Mouse (Mus musculus) lung, postnatal 4 days (tissue): ENCODE data around the gene Kcnq1.

ENCODE experiments used
- DNase-seq, 2 experiments: peaks; one replicate each; pipeline ENCODE4 v3.0.0; 2021

The Kcnq1 gene

DNA sequence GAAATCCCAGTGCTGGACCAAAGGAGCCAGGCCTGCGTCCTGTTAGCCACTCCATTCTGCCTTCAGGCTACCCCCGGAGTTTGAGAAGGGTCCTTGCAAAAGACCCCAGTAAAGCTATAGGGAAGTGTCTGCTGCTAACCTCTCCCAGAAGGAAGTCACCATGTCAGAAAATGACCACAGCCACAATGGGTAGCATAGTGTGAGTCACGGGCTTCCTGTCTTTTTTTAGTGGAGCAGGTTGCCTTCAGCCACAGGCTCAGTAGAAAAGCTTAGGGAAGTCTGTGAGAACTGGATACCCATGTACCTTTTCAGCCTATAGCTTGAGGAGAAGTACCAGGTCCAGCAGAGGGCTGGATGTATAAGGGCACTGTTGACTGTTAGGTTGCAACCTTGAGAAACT lies 267.1 kb downstream of the Kcnq1 start:
- DNase-seq, result no peak

DNA sequence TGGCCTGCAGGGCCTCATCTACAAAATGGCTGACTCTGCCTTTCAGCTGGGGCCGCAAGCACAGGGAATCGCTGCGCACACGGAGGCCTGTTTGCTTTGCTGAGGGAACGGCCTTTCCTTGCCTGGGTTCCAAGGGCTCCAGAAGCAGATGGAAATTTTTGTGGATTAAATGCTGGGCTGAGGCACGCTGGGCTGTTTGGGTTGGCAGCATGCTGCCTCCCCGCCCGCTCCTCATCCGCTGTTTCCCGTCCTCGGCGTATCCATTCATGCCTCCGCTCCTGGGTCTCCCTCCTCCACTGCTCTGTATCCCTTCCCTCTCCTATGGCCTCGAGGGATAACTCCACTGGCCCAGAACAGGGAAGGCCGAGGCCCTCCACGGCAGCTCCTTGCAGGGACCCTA lies 269.8 kb downstream of the Kcnq1 start:
- no peak for DNase-seq

DNA sequence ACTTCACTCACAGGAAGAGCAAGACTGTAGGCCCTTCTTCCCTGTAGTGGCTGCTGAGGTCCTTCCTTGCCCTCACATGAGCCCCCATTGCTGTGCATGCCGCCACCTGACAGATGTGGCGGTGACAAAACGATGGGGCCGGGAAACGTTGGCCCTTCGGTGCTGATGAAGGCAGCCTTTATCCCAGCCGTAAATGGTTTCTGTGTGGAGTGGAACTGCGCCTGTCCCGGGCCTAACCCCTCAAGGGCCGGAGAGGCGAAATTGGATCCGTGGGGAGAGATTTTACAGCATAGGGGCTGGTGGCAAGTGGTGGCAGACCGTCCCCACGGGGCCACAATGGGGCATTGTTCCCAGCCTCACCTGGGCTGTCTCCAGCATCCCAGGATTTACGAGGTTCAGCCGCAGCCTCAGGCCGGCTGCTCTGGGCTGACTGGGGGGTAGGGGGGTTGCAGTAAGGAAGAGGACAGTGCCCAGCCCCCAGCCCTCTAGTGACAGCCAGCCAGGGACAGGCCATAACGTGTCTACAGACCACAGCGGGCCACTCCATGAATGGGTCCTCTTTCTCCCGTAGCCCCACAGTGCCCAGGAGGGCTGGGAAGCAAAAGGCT lies 274.4 kb downstream of the Kcnq1 start:
- no peak for DNase-seq

DNA sequence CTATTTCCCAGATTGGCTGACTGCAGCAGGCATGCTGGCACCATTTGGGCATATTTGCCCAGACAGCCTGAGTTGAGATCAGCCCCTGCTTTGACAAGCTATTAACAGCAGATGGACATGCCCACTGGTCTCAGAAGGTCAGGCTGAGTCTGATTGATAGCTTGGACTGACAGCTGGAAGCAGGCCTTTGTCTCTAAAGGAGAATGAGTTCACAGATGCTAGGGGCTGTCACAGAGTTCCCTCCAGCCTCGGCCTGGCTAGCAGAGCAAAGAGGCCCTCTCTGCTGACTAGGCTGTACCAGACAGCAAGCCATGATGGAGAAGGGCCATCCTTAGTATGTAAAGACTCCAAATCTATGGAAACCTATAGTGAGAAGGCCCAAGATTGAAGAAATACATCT lies 280.5 kb downstream of the Kcnq1 start:
- DNase-seq, result no peak

DNA sequence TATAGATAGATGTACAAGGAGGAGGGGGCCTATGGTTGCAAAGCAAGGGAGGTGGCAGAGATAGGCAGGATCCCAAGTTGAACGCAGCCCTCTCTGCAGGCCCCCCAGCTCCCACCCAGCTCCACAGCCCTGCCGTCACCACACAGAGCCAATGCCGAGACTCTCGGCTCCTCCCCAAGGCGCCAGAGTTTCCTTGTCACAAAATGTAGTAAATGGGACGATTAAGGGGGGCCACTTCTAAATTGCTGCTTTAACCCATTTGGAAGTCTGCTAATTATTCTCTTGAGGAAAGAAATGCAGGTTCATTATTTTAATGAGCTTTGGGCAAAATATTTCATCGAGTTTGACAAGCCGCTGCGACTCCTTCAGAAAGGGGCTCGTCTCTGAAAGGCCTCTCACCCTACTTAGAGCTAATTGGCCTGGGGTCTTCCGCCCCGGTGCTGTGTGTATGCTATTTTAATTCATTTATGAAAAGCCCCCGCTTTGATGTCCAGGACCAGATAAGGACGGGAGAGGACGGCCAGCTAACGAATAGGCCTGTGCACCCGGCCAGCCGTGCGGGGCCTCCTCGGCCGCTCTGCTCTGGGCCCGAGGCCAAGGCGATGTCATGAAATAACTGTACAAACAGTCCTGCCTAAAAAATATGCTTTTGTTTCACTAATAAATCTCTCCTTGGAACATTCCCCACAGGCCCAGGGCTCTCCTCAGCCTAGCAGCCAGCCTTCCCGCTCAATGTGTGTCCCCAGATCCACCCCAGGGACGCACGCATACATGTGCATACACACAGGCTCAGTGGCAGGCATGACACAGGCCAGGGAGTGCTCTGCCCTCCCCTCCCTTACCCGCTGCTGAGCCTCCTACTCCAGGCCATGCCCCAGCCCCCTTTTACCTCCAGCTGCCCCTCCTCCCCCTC lies 282.9 kb downstream of the Kcnq1 start:
- peak; percentile 74 to 87 for DNase-seq

DNA sequence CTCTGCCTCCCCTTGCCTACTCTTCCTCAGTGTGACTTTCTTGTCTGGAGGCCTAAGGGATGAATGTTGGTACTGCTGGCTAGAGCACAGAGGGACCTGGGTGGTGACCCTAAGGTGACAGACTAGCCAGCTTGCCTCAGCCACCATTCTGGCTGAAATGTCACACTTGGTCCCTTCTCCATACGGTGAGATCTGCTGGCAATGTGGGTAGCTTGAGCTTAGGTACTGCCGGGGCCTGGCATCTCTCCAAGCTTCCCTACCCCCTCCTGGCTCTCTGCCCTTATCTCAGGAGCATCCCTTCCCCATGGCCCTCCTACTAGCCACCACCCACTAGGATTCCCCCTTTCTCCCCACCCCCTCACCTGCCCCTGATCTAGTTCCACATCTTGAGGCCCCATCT lies 283.7 kb downstream of the Kcnq1 start:
- DNase-seq, result no peak

DNA sequence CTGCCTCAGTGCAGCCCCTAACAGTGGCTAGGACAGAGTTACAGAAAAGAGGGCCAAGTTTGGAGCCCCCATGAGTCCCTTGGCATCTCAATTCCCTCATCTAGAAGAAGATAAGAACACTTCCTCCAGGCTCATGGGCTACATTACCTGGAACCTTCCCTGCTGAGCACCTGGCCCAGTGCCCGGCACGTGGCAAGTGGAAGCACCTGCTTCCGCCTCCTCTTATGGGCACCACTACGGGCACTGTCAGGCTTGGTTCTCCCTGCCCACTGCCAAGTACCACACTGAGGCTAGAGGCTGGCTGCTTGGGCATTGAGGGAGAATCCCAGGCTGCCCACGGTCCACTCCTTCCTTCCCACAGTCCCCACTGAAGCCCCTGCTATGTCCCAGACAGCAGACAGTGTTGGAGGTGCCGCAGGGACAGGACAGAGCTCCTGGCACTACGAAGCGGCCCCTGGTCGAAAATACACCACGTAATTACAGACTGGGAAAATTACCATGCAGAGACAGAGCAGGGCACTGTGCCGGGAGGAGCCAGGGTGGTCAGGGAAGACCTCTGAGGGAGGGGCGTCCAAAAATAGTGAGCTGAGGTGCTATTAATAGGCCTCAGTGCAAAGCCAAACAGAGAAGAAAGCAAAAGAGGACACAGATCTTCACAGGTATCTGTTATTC lies 284.3 kb downstream of the Kcnq1 start:
- DNase-seq, result peak; percentile 56 to 75

DNA sequence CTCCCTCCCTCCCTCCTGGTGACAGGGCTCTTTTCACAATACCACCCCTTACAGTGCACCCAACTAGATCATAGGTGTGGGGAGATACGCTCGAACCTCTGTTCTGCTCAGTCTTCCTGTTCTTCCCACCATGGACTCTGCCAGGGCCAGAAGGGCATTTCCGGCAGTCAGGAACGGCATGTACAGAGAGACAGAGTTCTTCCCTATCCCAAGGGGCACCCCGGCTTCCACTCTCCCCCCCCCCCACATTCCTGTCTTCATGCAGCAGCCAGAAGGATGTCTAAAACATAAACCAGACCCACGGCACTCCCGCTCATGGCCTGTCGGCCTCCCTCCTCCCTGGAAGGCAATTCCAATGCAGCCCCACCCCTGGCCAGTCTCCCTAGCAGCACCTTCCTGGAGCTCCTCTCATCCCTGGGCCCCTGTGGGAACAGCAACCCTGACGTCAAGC lies 289.0 kb downstream of the Kcnq1 start:
- peak; percentile 23 to 72 for DNase-seq

DNA sequence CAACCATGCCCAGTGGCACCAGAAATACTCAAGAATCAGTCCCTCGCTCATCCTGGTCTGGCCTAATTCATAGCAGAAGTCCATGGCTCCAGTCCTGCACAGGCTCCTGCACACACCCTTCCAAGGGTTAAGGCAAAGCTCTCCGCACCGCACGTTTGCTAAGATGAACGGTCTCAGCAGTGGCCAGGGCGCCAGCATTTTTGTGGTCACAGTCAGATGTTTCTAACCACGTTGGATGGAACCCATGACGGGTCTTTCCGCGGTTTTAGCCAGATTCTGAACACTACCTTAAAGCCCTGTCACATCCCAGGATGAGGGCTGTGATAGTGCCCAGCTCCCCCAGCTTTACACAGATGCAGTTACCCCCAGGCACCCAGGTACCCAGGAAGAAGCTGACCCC lies 293.6 kb downstream of the Kcnq1 start:
- DNase-seq, result no peak

DNA sequence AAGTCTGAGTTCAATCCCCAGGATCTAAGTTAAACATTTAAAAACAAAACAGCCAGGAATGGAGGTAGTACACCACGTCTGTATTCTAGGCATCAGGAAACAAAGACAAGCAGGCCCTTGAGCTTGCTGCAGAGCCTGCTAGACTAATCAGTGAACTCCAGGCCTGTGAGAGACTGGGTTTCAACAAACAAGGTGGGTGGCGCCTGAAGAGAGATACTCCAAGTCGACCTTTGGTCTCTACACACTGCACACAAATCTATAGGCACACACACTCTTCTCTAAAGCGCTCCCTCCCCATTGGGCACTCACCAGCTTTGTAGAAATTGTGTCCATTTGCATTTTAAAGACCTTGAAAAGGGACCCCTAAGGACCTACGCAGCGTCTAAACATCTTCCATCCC lies 294.4 kb downstream of the Kcnq1 start:
- no peak for DNase-seq

DNA sequence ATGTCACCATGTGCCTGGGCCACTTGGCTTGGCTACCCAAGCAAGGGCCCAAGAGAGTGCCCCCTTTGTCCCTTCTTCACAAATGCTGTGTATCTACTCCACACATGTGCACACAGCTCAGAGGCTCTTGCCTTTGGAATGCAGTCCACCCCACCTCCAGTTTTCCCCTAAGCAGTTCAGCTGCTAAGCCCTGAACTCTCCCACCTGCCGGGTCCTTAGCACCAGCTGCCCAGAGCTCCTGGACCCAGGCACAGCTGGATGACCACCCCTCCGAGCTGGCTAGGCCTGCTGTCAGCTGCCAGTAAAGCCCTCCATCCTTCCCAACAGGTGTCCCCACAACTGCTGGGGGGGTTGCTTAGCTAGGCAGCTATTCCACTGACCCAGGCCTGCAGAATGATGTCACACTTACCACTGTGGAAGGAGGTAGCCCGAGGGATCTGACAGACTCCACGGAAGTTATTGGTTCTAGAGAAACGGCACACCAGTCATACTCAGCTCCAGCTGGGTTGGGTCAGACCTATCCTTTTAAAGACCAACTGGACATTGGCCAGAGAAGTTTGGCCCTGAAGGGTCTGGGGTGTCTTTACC lies 295.4 kb downstream of the Kcnq1 start:
- DNase-seq, result no peak

DNA sequence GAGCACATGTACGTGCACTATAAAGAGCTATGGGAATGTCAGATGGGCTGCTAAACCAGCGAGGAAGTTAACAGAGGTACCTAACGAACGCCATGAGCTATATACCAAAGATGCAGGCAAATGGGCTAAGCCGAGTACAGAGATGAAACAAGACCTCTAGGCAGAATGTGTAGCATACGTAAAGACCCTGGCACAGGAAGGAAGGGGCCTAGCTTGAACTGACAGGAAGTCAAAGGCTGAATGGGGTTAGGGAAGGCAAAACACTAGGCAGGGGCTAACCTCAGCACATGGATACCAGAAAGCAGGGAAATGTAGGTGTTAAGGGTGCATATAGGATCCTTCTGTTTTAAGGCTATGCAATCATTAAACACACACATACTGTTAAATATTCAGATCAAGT lies 298.1 kb downstream of the Kcnq1 start:
- DNase-seq, result no peak

DNA sequence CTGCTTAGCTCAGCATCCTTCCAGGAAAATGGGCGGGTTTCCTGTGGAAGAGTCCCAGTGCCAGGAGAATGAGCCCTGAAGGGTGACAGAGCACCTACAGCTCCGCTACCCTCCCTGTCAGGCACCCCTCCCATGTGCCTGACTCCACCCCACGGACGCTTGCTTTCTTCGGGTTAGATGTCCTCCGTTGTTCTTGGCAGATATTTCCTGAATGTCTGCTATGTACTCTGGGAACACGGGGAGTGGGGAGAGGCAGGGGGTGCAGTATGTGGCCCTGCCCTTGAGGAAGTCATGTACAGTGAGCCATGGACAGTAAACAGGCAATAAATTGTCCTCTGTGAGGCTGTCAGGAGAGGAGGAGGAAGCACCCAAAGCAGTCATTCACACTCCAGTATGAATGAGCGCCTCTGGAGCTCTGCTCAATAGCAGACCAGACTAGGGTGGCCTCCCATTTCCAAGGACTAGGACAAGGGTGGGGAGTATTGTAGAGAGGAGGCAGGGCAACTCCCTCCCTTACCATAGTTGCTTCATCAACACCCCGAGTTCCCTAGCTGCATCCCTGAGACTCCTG lies 301.9 kb downstream of the Kcnq1 start:
- peak; percentile 21 to 50 for DNase-seq

DNA sequence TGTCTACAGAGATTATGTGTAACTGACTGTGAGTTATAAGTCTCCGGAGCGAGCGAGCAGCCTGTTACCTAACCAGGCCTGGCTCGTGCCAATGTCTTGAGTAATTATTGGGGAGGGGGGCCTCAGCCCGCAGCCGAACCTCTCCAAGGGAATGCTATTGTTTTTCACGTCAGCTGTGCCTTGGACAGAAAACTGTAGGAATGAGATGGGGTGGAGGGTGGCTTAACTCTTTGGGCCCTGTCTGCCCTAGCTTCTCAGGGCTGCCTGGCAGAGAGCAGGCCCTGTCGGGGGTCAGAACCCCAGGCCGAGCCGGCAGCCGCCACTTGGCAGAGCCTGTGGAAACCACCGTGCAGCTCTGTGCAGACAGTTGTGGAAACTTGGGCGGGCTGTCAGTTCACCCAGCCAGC lies 302.5 kb downstream of the Kcnq1 start:
- DNase-seq, result peak; percentile 55 to 84

DNA sequence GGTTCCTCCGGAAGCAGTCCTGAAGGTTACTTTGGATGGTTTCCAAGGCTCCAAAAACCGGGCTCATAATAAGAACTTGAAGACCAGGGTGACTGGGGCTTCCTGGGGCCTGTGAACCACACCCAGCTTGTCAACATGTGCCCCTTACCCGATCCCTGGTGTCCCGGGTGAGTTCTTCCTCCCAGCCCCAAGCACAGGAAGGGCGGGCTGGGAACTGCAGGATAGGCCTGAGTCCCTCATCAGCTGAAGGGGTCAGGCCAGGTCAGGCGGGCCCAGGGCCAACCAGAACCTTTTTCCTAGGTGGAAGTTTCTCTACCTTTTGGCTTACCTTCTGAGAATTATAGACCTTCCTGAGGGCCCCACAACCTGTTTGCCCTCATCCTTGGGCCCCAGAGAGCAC lies 306.4 kb downstream of the Kcnq1 start:
- DNase-seq, result peak in 1 of 2 experiments; percentile 24

DNA sequence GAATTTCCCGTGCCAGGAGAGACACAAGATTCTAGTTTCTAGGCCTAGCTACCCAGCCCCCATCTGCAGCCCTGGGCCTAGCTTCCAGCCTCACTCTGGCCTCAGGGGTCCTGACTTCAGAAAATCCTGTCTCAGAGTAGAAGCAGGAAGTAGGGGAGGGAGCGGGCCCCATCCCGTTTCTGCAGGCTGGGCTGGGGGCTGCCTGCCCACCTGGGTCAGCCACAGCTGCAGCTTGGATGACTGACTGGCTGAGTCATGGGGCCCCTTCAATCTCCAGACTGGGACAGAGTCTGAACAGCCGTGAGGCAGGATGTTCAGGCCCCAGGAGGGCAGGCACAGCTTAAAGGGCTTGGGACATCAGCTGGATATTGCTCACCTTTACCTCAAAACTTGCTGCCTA lies 308.9 kb downstream of the Kcnq1 start:
- peak in 1 of 2 experiments; percentile 19 for DNase-seq

DNA sequence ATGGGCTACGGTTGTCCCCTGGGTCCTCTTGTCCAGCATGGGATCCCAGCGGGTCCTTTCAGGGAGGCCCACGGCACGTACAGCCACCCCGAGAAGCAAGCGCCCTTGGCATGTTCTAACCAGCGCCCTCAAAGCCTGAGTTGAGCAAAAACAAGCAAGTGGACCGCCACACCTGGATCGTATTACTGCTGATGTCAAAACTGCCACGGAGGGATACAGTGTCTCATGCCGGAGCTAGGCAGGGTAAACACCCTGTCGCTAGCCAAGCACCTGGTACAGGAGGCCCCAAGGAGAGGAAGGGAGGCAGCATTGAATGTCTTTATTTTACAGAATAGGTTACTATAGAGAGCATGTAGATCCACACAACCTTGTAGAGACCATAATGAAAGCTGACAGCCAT lies 310.2 kb downstream of the Kcnq1 start:
- peak in 1 of 2 experiments; percentile 18 for DNase-seq

DNA sequence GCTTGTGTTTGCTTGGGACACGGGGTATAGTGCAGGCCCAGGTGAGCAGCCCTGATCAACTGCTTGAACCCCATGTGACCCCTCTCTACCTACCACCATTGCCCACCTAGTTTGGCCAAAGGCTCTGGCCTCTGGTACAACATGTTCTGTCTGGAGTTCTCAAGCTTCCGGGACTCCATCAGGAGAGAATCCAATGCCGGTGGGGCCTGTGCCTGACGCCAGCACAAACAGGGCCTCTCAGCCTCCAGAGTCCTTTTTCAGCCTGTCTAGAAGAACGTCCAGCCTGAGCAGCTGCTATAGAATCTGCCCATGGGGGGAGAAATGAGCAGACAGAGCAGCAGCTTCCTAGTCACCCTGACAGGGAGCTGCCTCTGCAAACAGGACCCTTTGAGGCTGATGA lies 311.7 kb downstream of the Kcnq1 start:
- no peak for DNase-seq

DNA sequence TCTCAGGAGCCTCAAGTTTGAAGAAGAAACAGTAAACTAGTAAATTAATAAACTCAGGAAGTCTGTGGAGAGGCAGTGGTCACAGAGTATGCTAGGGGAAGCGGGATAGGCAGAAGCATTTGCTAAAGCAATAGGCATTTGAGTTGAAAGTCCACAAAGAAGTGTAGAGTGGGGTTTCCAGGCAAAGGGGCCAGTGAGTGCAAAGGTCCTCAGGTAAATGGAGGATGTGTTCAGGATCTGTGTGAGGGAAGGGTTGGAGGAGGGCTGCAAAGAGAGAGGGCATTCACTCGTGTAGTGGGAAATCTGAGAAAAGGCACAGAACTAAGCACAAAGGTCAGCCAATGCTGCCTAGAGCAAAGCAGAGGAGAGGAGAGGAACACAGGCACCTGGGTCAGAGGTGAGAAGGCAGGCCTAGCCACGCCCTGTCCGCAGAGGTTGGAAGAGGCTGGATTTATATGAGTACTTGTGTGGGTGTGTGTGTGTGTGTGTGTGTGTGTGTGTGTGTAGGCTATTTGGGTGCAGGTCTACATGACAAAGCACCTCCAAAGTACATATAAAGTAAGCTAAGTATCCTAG lies 313.5 kb downstream of the Kcnq1 start:
- no peak for DNase-seq

DNA sequence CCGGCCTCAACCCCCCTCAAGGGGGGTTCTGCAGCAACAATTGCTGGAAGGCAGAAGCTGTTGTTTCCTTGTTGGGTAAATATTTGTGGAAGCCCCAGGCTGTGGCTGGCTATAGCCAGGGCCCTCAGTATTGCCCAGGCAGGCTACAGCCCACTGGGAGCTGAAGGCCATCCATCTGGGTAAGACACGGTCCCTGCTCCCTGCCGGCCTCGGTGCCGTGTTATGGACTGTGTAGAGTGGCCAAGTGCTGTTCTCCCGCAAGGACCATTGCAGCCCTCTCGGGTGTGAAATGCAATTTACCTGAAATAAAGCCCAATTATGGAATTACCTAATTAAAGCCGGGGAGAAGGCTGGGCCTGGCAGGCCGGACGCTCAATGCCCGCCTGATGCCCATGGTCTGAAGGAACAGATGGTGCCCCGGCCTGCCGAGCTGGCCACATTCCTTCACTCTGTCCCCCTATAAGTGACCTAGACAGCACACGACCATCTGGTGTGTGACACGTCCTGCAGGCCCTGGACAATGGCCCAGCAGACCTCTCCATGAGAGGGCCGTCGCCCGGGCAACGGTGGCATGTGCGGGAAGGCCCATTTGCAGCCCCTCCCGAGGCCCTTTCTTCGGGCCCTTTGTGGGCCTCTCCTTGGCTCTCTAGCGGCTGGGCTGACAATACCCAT lies 322.1 kb downstream of the Kcnq1 start:
- peak in 1 of 2 experiments; percentile 62 for DNase-seq

DNA sequence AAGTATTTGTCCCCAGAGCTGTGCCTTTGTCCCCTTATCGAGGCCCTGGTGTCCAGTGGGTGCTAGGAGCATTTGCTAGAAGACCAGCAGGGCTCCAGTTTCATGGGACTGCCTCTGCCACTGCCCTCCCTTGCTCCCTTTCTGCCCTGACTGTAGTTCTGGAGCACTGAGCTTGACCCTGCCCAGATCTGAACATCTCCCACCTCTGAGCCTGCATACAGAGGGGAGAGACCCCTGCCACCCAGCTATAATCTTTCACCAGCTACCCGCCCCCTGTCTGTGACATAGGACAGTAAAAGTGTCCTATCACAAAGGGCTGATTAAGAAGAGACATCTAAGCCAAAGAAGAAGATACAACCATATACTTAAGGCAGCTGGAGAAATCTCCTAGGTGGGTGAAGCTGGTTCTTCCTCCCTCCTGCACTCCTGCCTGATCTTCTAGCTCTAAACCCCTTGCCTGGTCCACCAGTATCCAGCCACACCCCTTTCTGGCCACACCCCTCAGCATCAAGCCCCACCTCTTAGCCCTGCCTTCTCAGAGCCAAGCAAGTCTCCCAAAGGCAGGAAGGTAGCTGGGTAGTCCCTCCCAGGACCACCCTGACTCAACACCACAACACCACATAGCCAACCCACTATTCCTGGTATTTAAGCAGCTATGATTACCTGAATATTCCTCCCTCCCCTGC lies 322.8 kb downstream of the Kcnq1 start:
- no peak for DNase-seq
